Mouse (Mus musculus) limb, embryonic 12.5 days (tissue): Measurements from ENCODE around the gene Hectd1. TPM values are rescaled to one million over a fixed set of nuclear protein-coding genes. Genes with fewer than 3 reads are reported as not detected.

Experiments
- ATAC-seq: fragments of 200-750 bp; cut with Nextera tagmentation; 2 replicates; pipeline ENCODE4 v1.8.0; 2017; ENCODE audit warnings: low read depth, moderate TSS enrichment; ENCODE audit not compliant: insufficient number of reproducible peaks, insufficient read depth, low FRiP score, low TSS enrichment
- H3K27ac ChIP-seq: fragments of 300-500 bp; sonication (generic); 2 replicates; pipeline ENCODE4 v1.5.1; 2016; ENCODE audit warnings: mild to moderate bottlenecking, moderate library complexity
- H3K27me3 ChIP-seq: fragments of 300-500 bp; sonication (generic); 2 replicates; pipeline ENCODE4 v1.6.1; 2016; ENCODE audit warnings: mild to moderate bottlenecking, moderate library complexity
- H3K36me3 ChIP-seq: fragments of 300-500 bp; sonication (generic); 2 replicates; pipeline ENCODE4 v1.6.1; 2016; ENCODE audit warnings: mild to moderate bottlenecking, moderate library complexity
- H3K4me1 ChIP-seq: fragments of 300-500 bp; sonication (generic); replicated peaks from 2 replicates; pipeline ENCODE4 v1.6.1; 2016
- H3K4me2 ChIP-seq: fragments of 300-500 bp; sonication (generic); 2 replicates; pipeline ENCODE4 v1.6.1; 2016; ENCODE audit warnings: mild to moderate bottlenecking, moderate library complexity
- H3K4me3 ChIP-seq: fragments of 300-500 bp; sonication (generic); replicated peaks from 2 replicates; pipeline ENCODE4 v1.5.1; 2016; ENCODE audit warnings: mild to moderate bottlenecking
- H3K9ac ChIP-seq: fragments of 300-500 bp; sonication (generic); replicated peaks from 2 replicates; pipeline ENCODE4 v1.6.1; 2016; ENCODE audit warnings: mild to moderate bottlenecking, moderate library complexity
- H3K9me3 ChIP-seq: fragments of 300-500 bp; sonication (generic); 2 replicates; pipeline ENCODE4 v1.6.1; 2016; ENCODE audit warnings: mild to moderate bottlenecking, moderate library complexity
- WGBS: fragments of 180-500 bp; shearing (Covaris S2); methylation state at CpG from one replicate; pipeline ENCODE4 v1.1.7; 2016; 5-methylcytosine and 5-hydroxymethylcytosine counted together
- polyA plus RNA-seq: library from polyadenylated mRNA; unstranded; fragments of >200 nt; fragmentation: Nextera tagmentation; extraction: Ambion mirVana; gene quantifications from 2 replicates; pipeline ENCODE4 v1.2.1, GENCODE M21; 2016

The Hectd1 gene
- polyA plus RNA-seq, 1 experiment from 2014 or later: 44.9 TPM

DNA sequence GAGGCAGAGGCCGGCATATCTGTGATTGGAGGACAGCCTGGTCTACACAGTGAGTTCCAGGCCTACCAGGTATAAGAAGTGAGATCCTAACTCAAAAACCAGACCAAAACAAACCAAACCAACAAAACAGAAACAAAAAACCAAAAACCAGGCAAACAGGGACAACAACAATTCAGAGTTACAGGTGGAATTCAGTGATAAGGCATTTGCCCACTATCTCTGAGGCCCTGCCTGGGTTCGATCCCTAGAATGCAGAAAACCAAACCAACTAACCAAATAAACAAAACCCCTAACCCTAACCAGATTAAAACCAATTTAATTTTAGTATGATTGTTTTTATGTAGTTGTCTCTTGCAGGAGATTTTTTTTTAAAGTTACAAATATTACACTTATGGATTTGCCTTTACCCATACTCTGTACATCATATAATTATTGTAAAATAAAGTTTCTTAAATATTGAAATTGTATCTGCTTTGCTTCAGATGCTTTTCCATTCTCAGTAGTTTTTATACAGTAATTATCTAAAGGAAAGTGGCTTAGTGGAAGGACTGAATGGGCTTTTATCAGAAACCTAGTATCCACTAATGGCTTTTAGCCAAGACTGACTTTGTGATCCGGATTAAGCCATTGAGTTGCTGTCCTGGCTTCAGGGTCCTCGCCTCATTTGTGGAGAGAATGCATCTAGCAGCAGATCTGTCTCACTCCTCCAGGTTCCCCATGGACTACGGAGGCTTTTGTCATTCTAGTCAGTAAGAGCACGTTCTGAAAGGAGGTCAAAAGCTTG, 12.9 kb upstream of the Hectd1 start:
- Histone ChIP-seq H3K27me3 (no peaks in the 10 kb centered on the region), H3K9ac (no peak overlapping the region), H3K36me3 (no peaks in the 10 kb centered on the region), H3K4me3 (no peak overlapping the region), H3K27ac (no peak overlapping the region), H3K9me3 (no peaks in the 10 kb centered on the region), H3K4me2 (no peak overlapping the region), H3K4me1 (peaks cover 5% of the 10 kb centered on the region; the same call in 1 of the 2 replicates)
- no peak for ATAC-seq
- 71% methylated on average over 6 of the region's 6 CpGs for WGBS

DNA sequence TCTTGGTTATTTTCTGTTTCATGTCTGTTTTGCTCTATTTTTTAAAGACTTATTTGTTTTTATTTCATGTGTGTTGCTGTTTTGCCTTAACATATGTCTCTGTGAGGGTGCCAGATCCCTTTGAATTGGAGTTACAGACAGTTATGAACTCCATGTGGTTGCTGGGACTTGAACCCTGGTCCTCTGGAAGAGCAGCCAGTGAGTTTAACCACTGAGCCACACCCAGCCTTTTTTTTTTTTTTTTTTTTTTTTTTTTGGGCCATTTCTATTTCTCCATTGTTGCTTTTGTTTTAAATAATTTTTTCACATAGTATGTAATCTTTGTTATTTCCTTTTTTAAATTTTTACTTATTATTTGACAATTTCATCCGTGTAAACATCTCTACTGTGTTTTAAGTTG, 10.5 kb upstream of the Hectd1 start:
- Histone ChIP-seq H3K36me3 (no peaks in the 10 kb centered on the region), H3K4me3 (no peak overlapping the region), H3K9ac (no peak overlapping the region), H3K27ac (no peak overlapping the region), H3K4me1 (peaks cover 5% of the 10 kb centered on the region; the same call in 1 of the 2 replicates), H3K4me2 (no peak overlapping the region), H3K9me3 (no peaks in the 10 kb centered on the region), H3K27me3 (no peaks in the 10 kb centered on the region)
- 84% methylated on average over 1 of the region's 1 CpGs for WGBS
- no peak for ATAC-seq

DNA sequence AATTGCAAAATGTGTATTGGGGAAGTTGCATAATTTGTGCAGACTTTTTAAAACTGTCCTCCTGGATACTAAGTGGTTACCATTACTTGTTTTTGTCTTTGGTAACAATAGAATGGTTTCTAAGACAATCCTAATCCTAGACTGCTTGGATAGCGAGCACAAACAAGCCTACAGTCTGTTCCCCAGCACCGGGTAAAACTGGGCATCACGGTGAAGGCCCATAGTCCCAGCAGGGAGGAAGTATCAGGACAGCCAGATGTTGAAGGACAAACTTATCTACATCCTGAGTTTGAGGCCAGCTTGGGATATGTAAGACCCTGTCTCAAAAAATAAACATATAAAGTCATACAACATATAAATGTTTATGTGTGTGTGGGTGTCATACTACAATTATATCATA, 5.9 kb upstream of the Hectd1 start:
- WGBS: 77% methylated on average over 3 of the region's 3 CpGs
- Histone ChIP-seq H3K27me3 (no peaks in the 10 kb centered on the region), H3K27ac (no peak overlapping the region), H3K4me1 (no peaks in the 10 kb centered on the region), H3K36me3 (no peaks in the 10 kb centered on the region), H3K4me2 (no peak overlapping the region), H3K9ac (no peak overlapping the region), H3K9me3 (no peaks in the 10 kb centered on the region), H3K4me3 (no peak overlapping the region)
- ATAC-seq: no peak

DNA sequence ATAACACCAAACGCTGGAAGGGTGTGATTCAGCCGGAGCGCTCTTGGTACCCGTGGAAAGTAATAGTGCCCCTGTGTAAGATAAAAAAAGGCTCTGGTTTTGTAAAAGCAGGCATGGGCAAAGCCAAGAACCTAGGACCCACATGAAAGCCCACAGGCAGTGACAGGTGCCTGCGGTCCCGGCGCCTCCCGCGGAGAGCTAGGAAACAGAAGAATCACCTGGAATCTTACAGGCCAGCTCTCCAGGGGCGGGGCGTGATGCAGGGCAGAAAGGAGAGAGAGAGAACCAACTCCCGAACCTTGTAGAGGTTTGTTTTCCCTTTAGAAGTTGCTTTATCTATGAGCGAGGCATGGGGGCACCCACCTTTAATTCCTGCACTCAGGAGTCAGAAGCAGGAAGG, 2.6 kb upstream of the Hectd1 start:
- H3K36me3 ChIP-seq: peaks cover 6% of the 10 kb centered on the region; the same call in 1 of the 2 replicates
- no peaks in the 10 kb centered on the region for H3K27me3 ChIP-seq
- no peaks in the 10 kb centered on the region for H3K9me3 ChIP-seq
- no peak overlapping the region for H3K9ac ChIP-seq
- WGBS: 82% methylated on average over 13 of the region's 13 CpGs
- H3K4me3 ChIP-seq: no peak overlapping the region
- no peak for ATAC-seq
- H3K4me2 ChIP-seq: no peak overlapping the region
- no peak overlapping the region for H3K27ac ChIP-seq
- H3K4me1 ChIP-seq: peaks cover 11% of the 10 kb centered on the region

DNA sequence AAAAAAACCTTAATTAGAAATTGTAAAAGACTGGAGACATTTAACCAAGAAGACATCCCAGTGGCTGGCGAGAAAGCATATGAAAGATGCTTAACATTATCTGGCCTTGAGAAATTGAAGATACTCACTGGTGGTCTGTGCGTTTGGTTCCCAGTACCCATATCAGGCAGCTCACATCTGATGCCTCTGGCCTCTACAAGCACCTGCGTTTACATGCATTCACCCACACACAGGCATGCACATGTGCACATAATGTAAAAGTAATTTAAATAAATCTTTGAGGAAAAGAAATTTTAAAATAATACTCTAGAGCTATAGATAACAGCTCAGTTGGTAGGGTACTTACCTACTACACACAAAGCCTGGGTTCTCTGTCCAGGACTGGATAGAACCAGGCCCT, 2.0 kb upstream of the Hectd1 start:
- no peak overlapping the region for H3K4me2 ChIP-seq
- H3K9me3 ChIP-seq: no peaks in the 10 kb centered on the region
- H3K4me3 ChIP-seq: no peak overlapping the region
- H3K36me3 ChIP-seq: peaks cover 10% of the 10 kb centered on the region; the same call in 1 of the 2 replicates
- no peak overlapping the region for H3K9ac ChIP-seq
- H3K27ac ChIP-seq: no peak overlapping the region
- H3K4me1 ChIP-seq: peaks cover 11% of the 10 kb centered on the region
- no peaks in the 10 kb centered on the region for H3K27me3 ChIP-seq
- ATAC-seq: no peak
- 94% methylated on average over 3 of the region's 3 CpGs for WGBS

DNA sequence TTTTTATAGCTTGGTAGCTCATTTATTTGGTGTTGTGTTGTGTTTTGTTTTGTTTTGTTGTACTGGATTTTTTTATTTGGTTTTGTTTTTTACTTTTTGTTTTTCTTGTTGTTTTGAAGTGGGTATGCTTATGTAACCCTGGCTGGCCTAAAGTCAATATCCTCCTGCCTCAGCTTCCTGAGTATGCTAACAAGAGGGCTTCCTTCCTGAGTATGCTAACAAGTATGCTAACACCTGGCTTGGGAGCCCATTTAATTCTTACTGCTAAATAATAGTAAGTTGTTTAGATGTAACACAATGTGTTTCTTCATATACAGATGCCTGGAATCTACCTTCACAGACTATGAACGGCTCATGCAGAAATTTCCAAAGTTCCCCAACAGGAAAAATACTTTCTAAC, 1.3 kb upstream of the Hectd1 start:
- 0 out of 2 replicates have a peak overlapping the region, but pooled peaks have one; percentile 99 for H3K27ac ChIP-seq
- H3K4me3 ChIP-seq: no peak overlapping the region
- no peak overlapping the region for H3K9ac ChIP-seq
- peak overlapping the region; percentile 69 for H3K4me2 ChIP-seq
- H3K27me3 ChIP-seq: no peaks in the 10 kb centered on the region
- 96% methylated on average over 1 of the region's 1 CpGs for WGBS
- H3K9me3 ChIP-seq: no peaks in the 10 kb centered on the region
- peaks cover 13% of the 10 kb centered on the region; the same call in 1 of the 2 replicates for H3K36me3 ChIP-seq
- ATAC-seq: no peak
- peaks cover 11% of the 10 kb centered on the region for H3K4me1 ChIP-seq

DNA sequence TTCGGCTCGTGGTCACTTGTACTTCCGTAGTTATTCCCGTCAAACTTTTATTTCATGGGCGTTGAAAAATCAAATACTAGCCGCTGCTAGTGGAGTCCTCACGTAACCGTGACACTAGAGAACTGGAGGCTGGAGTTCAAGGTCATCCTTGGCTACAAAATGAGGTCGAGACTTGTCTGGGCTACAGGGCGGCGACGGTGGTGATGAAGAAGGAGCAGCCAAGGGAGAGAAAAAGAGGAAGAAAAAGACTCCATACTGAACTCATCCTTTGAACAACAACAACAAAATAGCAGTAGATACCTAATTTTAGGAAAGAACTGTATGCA, 704 bp upstream of the Hectd1 start:
- H3K4me3 ChIP-seq: peak overlapping the region; percentile 93
- H3K9ac ChIP-seq: peak overlapping the region; percentile 99
- peak overlapping the region; percentile 99 for H3K27ac ChIP-seq
- H3K36me3 ChIP-seq: peaks cover 18% of the 10 kb centered on the region
- H3K4me2 ChIP-seq: peak overlapping the region; percentile 69
- H3K9me3 ChIP-seq: no peaks in the 10 kb centered on the region
- WGBS: 1% methylated on average over 12 of the region's 12 CpGs
- H3K4me1 ChIP-seq: peaks cover 11% of the 10 kb centered on the region
- ATAC-seq: no peak
- no peaks in the 10 kb centered on the region for H3K27me3 ChIP-seq

DNA sequence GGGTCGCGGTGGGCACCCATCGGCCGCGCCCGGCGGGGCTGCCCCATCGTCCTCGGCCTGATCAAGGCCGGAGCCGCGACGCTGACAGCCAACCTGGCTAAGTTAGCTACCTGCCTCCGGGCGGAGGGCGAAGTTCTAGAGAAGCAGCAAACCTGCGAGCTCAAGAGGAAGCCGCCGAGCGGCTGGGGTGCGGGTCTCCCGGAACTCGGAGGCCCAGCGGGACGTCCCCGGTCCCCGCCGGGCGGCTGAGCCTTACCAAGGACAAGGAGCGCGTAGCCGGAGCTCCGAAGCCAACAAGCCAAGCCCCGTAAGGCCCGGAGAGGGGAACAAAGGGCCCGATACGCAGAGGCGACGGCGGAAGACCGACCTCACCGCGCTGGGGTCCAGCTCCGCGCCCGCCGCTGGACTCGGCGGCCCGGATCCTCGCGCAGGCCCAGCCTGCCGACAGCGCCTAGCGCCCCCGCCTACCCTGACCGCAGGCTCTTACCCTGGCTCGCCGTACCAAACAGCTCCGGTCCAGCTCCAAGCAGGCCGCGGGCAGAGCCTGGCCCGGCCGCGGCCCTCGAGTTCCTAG, 533 bp downstream of the Hectd1 start:
- H3K9me3 ChIP-seq: no peaks in the 10 kb centered on the region
- H3K4me2 ChIP-seq: peak overlapping the region; percentile 69
- peak overlapping the region; percentile 93 for H3K4me3 ChIP-seq
- peak overlapping the region; percentile 99 for H3K9ac ChIP-seq
- peaks cover 11% of the 10 kb centered on the region for H3K4me1 ChIP-seq
- peaks cover 29% of the 10 kb centered on the region for H3K36me3 ChIP-seq
- H3K27me3 ChIP-seq: no peaks in the 10 kb centered on the region
- WGBS: under 1% methylated on average over 66 of the region's 66 CpGs
- H3K27ac ChIP-seq: peak overlapping the region; percentile 99
- ATAC-seq: 0 out of 2 replicates have a peak, but pooled peaks have one; percentile 21

DNA sequence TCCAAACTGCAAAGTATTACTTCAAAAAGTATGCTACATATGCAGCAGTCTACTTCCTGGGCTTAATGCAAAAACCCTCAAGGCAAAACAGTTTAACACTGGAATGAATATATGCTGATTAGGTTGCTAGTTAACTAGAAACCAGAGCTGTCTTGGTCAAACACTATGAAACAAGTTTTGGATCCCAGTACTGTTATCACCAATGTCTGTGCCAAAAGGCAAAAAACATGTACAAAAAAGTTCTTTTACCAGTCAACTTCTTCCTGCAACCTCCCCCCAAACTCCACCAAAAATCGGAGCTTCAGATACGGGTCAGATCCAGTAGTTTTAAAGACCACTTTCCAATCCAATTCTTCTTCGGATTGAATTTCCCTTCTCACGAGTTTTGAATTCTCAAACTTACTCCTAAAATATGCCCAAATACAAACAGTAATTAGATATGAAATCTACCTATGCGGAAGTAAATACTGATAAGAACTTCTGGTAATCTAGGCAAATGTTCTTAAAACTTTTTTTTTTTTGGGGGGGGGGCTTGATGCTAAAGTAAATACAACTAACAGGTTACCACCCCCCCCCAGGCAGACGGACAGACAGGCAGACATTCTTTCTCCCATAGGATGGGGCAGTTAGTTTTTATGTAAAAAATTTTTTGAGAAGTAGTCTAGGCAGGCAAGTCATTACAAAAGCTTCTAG, 1.2 kb downstream of the Hectd1 start:
- H3K36me3 ChIP-seq: peaks cover 33% of the 10 kb centered on the region
- ATAC-seq: no peak
- H3K27me3 ChIP-seq: no peaks in the 10 kb centered on the region
- peak overlapping the region; percentile 69 for H3K4me2 ChIP-seq
- 25% methylated on average over 6 of the region's 6 CpGs for WGBS
- peak overlapping the region; percentile 93 for H3K4me3 ChIP-seq
- peak overlapping the region; percentile 99 for H3K27ac ChIP-seq
- no peaks in the 10 kb centered on the region for H3K9me3 ChIP-seq
- H3K4me1 ChIP-seq: peaks cover 11% of the 10 kb centered on the region
- H3K9ac ChIP-seq: peak overlapping the region; percentile 99

DNA sequence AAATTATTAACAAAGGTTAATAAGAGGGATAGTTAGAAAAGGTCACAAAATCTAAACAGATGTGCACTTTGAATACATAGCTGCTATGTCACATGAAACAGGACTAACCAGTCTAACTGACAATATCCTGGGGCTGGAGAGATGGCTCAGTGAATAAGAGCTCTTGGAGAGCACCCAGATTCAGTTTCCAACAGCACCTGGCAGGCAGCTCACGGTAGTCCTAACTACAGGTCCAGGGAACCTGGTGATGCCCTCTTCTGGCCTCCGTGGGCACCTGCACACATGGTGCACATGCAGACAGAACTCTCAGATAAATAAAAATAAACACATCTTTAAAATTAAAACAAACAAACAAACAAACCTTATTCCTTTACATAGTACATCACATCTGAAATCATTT, 4.0 kb downstream of the Hectd1 start:
- no peak for ATAC-seq
- H3K27me3 ChIP-seq: no peaks in the 10 kb centered on the region
- peaks cover 11% of the 10 kb centered on the region for H3K4me1 ChIP-seq
- H3K4me2 ChIP-seq: no peak overlapping the region
- H3K4me3 ChIP-seq: no peak overlapping the region
- WGBS: 86% methylated on average over 2 of the region's 2 CpGs
- H3K9ac ChIP-seq: no peak overlapping the region
- peaks cover 39% of the 10 kb centered on the region for H3K36me3 ChIP-seq
- H3K27ac ChIP-seq: no peak overlapping the region
- no peaks in the 10 kb centered on the region for H3K9me3 ChIP-seq

DNA sequence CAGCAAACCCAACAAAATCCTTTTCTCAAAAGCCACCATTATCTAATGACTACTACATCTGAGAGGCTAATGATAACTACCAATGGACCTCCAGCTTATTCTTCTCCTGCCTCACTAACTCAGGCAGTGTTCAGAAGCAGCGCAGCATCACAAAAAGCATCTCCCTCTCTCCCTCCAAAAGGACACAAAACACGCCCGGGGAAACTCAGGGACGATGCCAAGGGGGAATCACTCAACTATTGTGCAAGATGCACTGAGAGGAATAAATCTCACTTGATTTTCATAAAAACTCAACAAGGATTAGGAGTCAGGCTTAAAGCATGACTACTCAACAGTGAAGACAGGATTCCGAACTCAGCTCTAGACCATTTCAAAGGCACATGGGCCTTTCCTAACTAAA, 6.0 kb downstream of the Hectd1 start:
- Histone ChIP-seq H3K4me2 (no peak overlapping the region), H3K36me3 (peaks cover 39% of the 10 kb centered on the region)

More for the DNA sequence above, 6.0 kb downstream of the Hectd1 start:
- no peaks in the 10 kb centered on the region for H3K27me3 ChIP-seq
- H3K4me3 ChIP-seq: no peak overlapping the region
- no peak for ATAC-seq
- H3K9ac ChIP-seq: no peak overlapping the region
- 94% methylated on average over 5 of the region's 5 CpGs for WGBS
- no peak overlapping the region for H3K27ac ChIP-seq
- H3K4me1 ChIP-seq: peaks cover 11% of the 10 kb centered on the region
- no peaks in the 10 kb centered on the region for H3K9me3 ChIP-seq
